Mouse (Mus musculus): ENCODE measurements around the gene Swi5. TPM values are rescaled to one million over a fixed set of nuclear protein-coding genes. Genes with fewer than 3 reads are reported as not detected.

The Swi5 gene
- 10 to 100 TPM; 79.4 to 92.1 TPM for total RNA-seq (2023)

GRCm38 (mm10) chr2:32287923-32288367 lies at the start of gene Swi5:
Swi5 (minus strand) TSS chr2:32288075.

GRCm38 (mm10) chr2:32287334-32287840 lies 488 bp downstream of the Swi5 start, which contains the start of gene Golga2:
Golga2 (plus strand) TSS chr2:32287384.

GRCm38 (mm10) chr2:32259657-32260417 lies 28.0 kb downstream of the Swi5 start, which contains the start of gene Uck1:
Uck1 (minus strand) TSS chr2:32260159.

GRCm38 (mm10) chr2:32235886-32236759 lies 51.8 kb downstream of the Swi5 start, which contains the start of gene Pomt1:
Pomt1 (plus strand) TSS chr2:32236590.

Other genes with a start within 250 kb of the Swi5 start
- gene Fam78a, start 203.2 kb downstream of the Swi5 start, total RNA-seq (2023) = 100 to 1,000 TPM; 205 to 236 TPM
- not detected for gene Plpp7, start 192.5 kb downstream of the Swi5 start, total RNA-seq (2023)
- 100 to 1,000 TPM; 164 to 165 TPM for gene Prrc2b, start 137.0 kb downstream of the Swi5 start, total RNA-seq (2023)
- 10 to 100 TPM; 22.4 to 36.3 TPM for gene Pomt1, start 51.5 kb downstream of the Swi5 start, total RNA-seq (2023)
- gene Uck1, start 27.9 kb downstream of the Swi5 start, total RNA-seq (2023) = 100 to 1,000 TPM; 116 to 123 TPM
- 10 to 100 TPM; 50.2 to 63.1 TPM for gene Golga2, start 691 bp downstream of the Swi5 start, total RNA-seq (2023)
- 100 to 1,000 TPM; 116 to 117 TPM for gene Ciz1, start 64.3 kb upstream of the Swi5 start, total RNA-seq (2023)
- not detected for gene Dnm1, start 65.3 kb upstream of the Swi5 start, total RNA-seq (2023)
- 10 to 100 TPM; 21.5 to 25.8 TPM for gene 1110008P14Rik, start 93.9 kb upstream of the Swi5 start, total RNA-seq (2023)
- gene Lcn2, start 100.2 kb upstream of the Swi5 start, total RNA-seq (2023) = 1 to 10 TPM; 1.9 to 2.4 TPM
- 1 to 10 TPM; 5.8 to 7.8 TPM for gene Ptges2, start 107.8 kb upstream of the Swi5 start, total RNA-seq (2023)
- gene Naif1, start 162.4 kb upstream of the Swi5 start, total RNA-seq (2023) = 1 to 10 TPM; 5.1 to 5.2 TPM
- 10 to 100 TPM; 46.4 to 58.3 TPM for gene Slc25a25, start 163.4 kb upstream of the Swi5 start, total RNA-seq (2023)
- gene Fam102a, start 247.3 kb upstream of the Swi5 start, total RNA-seq (2023) = 100 to 1,000 TPM; 173 to 175 TPM